In the genomic region with DNA sequence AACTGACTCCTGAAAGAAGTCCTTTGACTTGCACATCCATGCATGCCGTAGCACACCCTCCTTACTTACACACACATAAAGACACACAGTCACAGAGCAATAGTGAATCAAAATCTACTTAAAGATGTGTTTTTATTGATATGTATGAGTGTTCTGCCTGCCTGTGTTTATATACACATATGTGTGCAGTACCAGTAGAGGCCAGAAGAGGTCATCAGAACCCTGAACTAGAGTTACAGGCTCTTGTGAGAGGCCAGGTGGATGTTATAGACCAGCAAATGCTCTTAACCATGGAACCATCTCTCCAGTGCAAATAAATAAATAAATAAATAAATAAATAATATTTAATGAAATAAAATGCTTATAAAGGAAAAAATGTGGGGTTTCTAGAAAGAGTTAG, we compare ENCODE assay signal across 9 mouse cellular contexts.
DNase-seq lines count a peak whose midpoint lies in the region; ATAC-seq and TF ChIP-seq lines count a peak whose summit lies in the region.
"Had no signal": no experiment of that assay in that cellular context is flagged by ENCODE, and none has a peak within 500 bp of the region (broad histone marks: within the 10 kb centered on the region; RNA-seq: fewer than 3 reads in every experiment).

No protein-coding gene starts in this region.

- in situ Hi-C loops in CH12.LX (cut with MboI; ENCODE audit: low pct_ligation_motif_present, low pct_unique_long_range_greater_than_20kb, low sequenced_read_pairs), result no loop called here

- H3K9me3 ChIP-seq in kidney, embryonic 14.5 days (ENCODE audit: control insufficient read depth, low read length), result peaks cover 5% of the 10 kb centered on the region; the same call in 1 of the 2 replicates
- H3K9me3 ChIP-seq in CH12.LX (replicated peaks; ENCODE audit: low read length), result peaks cover 4% of the 10 kb centered on the region
- peaks cover 6% of the 10 kb centered on the region; the same call in 1 of the 2 replicates for H3K9me3 ChIP-seq in forebrain, embryonic 10.5 days

- H3K79me2 ChIP-seq in CH12.LX (replicated peaks; ENCODE audit: control insufficient read depth, extremely low read depth, insufficient read depth, poor library complexity, severe bottlenecking), result no peaks in the 10 kb centered on the region

- TF ChIP-seq EP300 in CH12.LX (IDR thresholded peaks at IDR 0.05; ENCODE audit: low read length), result no peak

- no peak overlapping the region for H3K4me2 ChIP-seq in kidney, embryonic 14.5 days (replicated peaks; ENCODE audit: low read depth, low read length)
- H3K4me2 ChIP-seq in CH12.LX (ENCODE audit: insufficient read depth, low read depth, poor library complexity, severe bottlenecking), result no peak overlapping the region
- H3K4me2 ChIP-seq: limb, embryonic 13.5 days had no signal

- no peak overlapping the region for H3K9ac ChIP-seq in kidney, embryonic 14.5 days (ENCODE audit: low read depth, low read length)
- no peak overlapping the region for H3K9ac ChIP-seq in CH12.LX (ENCODE audit: insufficient read depth, low read depth)
- H3K9ac ChIP-seq: limb, embryonic 13.5 days had no signal

- no peaks in the 10 kb centered on the region for H3K27me3 ChIP-seq in kidney, embryonic 14.5 days (ENCODE audit: control insufficient read depth, insufficient read depth, low read length)
- no peaks in the 10 kb centered on the region for H3K27me3 ChIP-seq in CH12.LX (replicated peaks)
- no peaks in the 10 kb centered on the region for H3K27me3 ChIP-seq in forebrain, embryonic 10.5 days (ENCODE audit: poor library complexity, severe bottlenecking)
- H3K27me3 ChIP-seq: limb, embryonic 13.5 days had no signal

- TF ChIP-seq POLR2A in CH12.LX (IDR thresholded peaks at IDR 0.05; ENCODE audit: low read depth, low read length), result no peak

- no peak overlapping the region for H3K4me3 ChIP-seq in kidney, embryonic 14.5 days (ENCODE audit: low read length)
- no peak overlapping the region for H3K4me3 ChIP-seq in CH12.LX (replicated peaks in 1 of 3; ENCODE audit: low read depth in 2 of 3, low read length in 2 of 3, poor library complexity in 1 of 3)
- H3K4me3 ChIP-seq in forebrain, embryonic 10.5 days, result no peak overlapping the region
- H3K4me3 ChIP-seq: limb, embryonic 13.5 days had no signal

- dilution Hi-C loops in CH12.LX (cut with MboI; ENCODE audit: extremely low pct_ligation_motif_present, extremely low pct_unique_long_range_greater_than_20kb, low sequenced_read_pairs), result no loop called here

- WGBS in kidney, embryonic 14.5 days, result 97% methylated on average over 1 of the region's 1 CpGs
- 96% methylated on average over 1 of the region's 1 CpGs for WGBS in forebrain, embryonic 10.5 days

- H3K36me3 ChIP-seq in kidney, embryonic 14.5 days (ENCODE audit: control insufficient read depth, insufficient read depth, low read length), result no peaks in the 10 kb centered on the region
- no peaks in the 10 kb centered on the region for H3K36me3 ChIP-seq in CH12.LX (replicated peaks in 1 of 2; ENCODE audit: control insufficient read depth in 1 of 2, insufficient read depth in 1 of 2, low read length in 1 of 2)
- H3K36me3 ChIP-seq in forebrain, embryonic 10.5 days (replicated peaks), result no peaks in the 10 kb centered on the region
- H3K36me3 ChIP-seq: limb, embryonic 13.5 days had no signal

- peak; percentile 86 for TF ChIP-seq RAD21 in CH12.LX (IDR thresholded peaks at IDR 0.05; ENCODE audit: low read depth, low read length)

- no peak for ATAC-seq in kidney, embryonic 14.5 days (ENCODE audit: low FRiP score, low TSS enrichment)
- ATAC-seq in common myeloid progenitor, adult 5-6 weeks (replicated peaks; ENCODE audit: low read depth, poor library complexity, severe bottlenecking), result peak; percentile 54

- no peaks in the 10 kb centered on the region for H3K4me1 ChIP-seq in kidney, embryonic 14.5 days (ENCODE audit: control insufficient read depth, insufficient read depth, low read length)
- H3K4me1 ChIP-seq in CH12.LX (ENCODE audit: control insufficient read depth in 1 of 2, insufficient read depth in 2 of 2), result peaks cover 3 to 15% of the 10 kb centered on the region in 2 experiments
- H3K4me1 ChIP-seq in forebrain, embryonic 10.5 days, result peaks cover 4% of the 10 kb centered on the region
- H3K4me1 ChIP-seq: limb, embryonic 13.5 days had no signal

- DNase-seq in kidney, adult 18-20 months, result peak; percentile 20
- peak; percentile 67 for DNase-seq in CH12.LX (ENCODE audit: extremely low read depth)
- peak; percentile 52 for DNase-seq in lung, postnatal 10 days
- peak; percentile 40 to 65 for DNase-seq in thymus, postnatal 10 days (ENCODE audit: low spot score in 2 of 2)
- no peak for DNase-seq in adrenal gland, adult 2 months
- no peak for DNase-seq in forebrain, embryonic 10.5 days (ENCODE audit: extremely low spot score, low spot score)

- no peak overlapping the region for H3K27ac ChIP-seq in kidney, embryonic 14.5 days (ENCODE audit: low read depth, low read length)
- no peak overlapping the region for H3K27ac ChIP-seq in CH12.LX (ENCODE audit: insufficient read depth, low read depth)
- no peak overlapping the region for H3K27ac ChIP-seq in forebrain, embryonic 10.5 days
- H3K27ac ChIP-seq: limb, embryonic 13.5 days had no signal

- TF ChIP-seq CTCF in CH12.LX (conservative IDR thresholded peaks at IDR 0.05 in 1 of 2, IDR thresholded peaks at IDR 0.05 in 1 of 2; ENCODE audit: low read depth in 2 of 2, low read length in 2 of 2), result peak; percentile 29 to 76; a peak in 3 of 4 replicates

TF ChIP-seq in CH12.LX, 34 proteins besides CTCF, POLR2A, EP300 and RAD21:
- TF ChIP-seq E2F4 (IDR thresholded peaks at IDR 0.05; ENCODE audit: insufficient replicate concordance, low read depth, low read length), result no peak
- peak; percentile 67 for TF ChIP-seq ZC3H11A (IDR thresholded peaks at IDR 0.05; ENCODE audit: low read depth, low read length)
- peak; percentile 83 for TF ChIP-seq SMC3 (IDR thresholded peaks at IDR 0.05; ENCODE audit: low read depth, low read length)
- no peak for TF ChIP-seq UBTF (IDR thresholded peaks at IDR 0.05; ENCODE audit: low read depth, low read length)

Comparison
In these comparisons a context has a peak if more than half of its experiments do, and no peak if none do; other contexts are left out.
1. DNase-seq: peak in kidney, adult 18-20 months (single experiment), CH12.LX (single experiment), lung, postnatal 10 days (single experiment) and thymus, postnatal 10 days (2 of 2); none in adrenal gland, adult 2 months (single experiment) and forebrain, embryonic 10.5 days (single experiment).